7 mouse cellular contexts compared by ENCODE assay signal in genomic region chr10:13564364-13565079, GRCm38 (mm10). TPM values are rescaled to one million over a fixed set of nuclear protein-coding genes. Genes with fewer than 3 reads are reported as not detected.
DNase-seq lines count a peak whose midpoint lies in the region; TF ChIP-seq lines count a peak whose summit lies in the region.

No protein-coding gene starts in this region.

- no peaks in the 10 kb centered on the region for H3K27me3 ChIP-seq in myocyte (ENCODE audit: control insufficient read depth, insufficient read depth, insufficient read length)

- peak; percentile 27 for TF ChIP-seq POLR2A in myocyte (IDR thresholded peaks at IDR 0.05; ENCODE audit: insufficient read length, low read depth)

- H3K79me2 ChIP-seq in myocyte (ENCODE audit: control insufficient read depth, insufficient read depth) = no peaks in the 10 kb centered on the region

- DNase-seq in adrenal gland, postnatal 14 days = peak; percentile 76
- DNase-seq in embryo, embryonic 9.5 days (ENCODE audit: extremely low spot score) = peak; percentile 74
- DNase-seq in heart, adult 9 months (ENCODE audit: low spot score in 2 of 2) = peak; percentile 4 to 56
- peak; percentile 16 to 45 for DNase-seq in kidney, adult 8-10 months
- peak; percentile 63 for DNase-seq in liver
- DNase-seq in spleen, postnatal 4 days (ENCODE audit: low spot score in 2 of 2) = peak; percentile 48 to 80

- H3K36me3 ChIP-seq in myocyte (ENCODE audit: control insufficient read depth, insufficient read depth) = peaks cover 18% of the 10 kb centered on the region

- no peak overlapping the region for H3K4me3 ChIP-seq in myocyte

- H3K4me2 ChIP-seq in myocyte (ENCODE audit: low read depth) = peak overlapping the region; percentile 53

- no peak overlapping the region for H3ac ChIP-seq in myocyte (ENCODE audit: control insufficient read depth, insufficient read length)

TF ChIP-seq in myocyte, 11 proteins besides CTCF, POLR2A, EP300 and RAD21:
- peak; percentile 41 for TF ChIP-seq POLR2AphosphoS2 (IDR thresholded peaks at IDR 0.05; ENCODE audit: insufficient read length, low read depth)
- no peak for TF ChIP-seq MAX (IDR thresholded peaks at IDR 0.05; ENCODE audit: low read depth)
- TF ChIP-seq E2F4 (IDR thresholded peaks at IDR 0.05; ENCODE audit: insufficient read depth) = no peak
- TF ChIP-seq REST (IDR thresholded peaks at IDR 0.05; ENCODE audit: insufficient read depth, insufficient read length) = no peak

RNA-seq across cellular contexts. Expression of gene Pex3, which starts 11.6 kb away (rescaled TPM):
- 50.8 and 51.9 TPM in 2 replicates for total RNA-seq in adrenal gland, postnatal 14 days (2021)
- 10.6 TPM for polyA plus RNA-seq in myocyte (2012; fragmentation: generic; extraction: Trizol)

RNA-seq across cellular contexts. Expression of gene Adat2, which starts 11.8 kb away (rescaled TPM):
- 4.2 and 4.5 TPM in 2 replicates for total RNA-seq in adrenal gland, postnatal 14 days (2021)
- polyA plus RNA-seq in myocyte (2012; fragmentation: generic; extraction: Trizol) = 9.4 TPM
